Mouse (Mus musculus): ENCODE data around the gene Rnf151. TPM values are rescaled to one million over a fixed set of nuclear protein-coding genes. Genes with fewer than 3 reads are reported as not detected.

Gene Rnf151
- total RNA-seq (2021): not detected

GRCm38 (mm10) chr17:24717943-24718342 lies at the start of gene Rnf151, which contains the start of gene Rps2:
Gene Rnf151, minus strand, starts transcription at chr17:24718063.
Gene Rps2, plus strand, starts transcription at chr17:24718116.
- DNase-seq: no peak
- intact Hi-C loops (cut with DNase I): loop anchor here (5.0 kb wide), 1 partner anchor 301 kb away; no protein-coding TSS in a partner anchor

- intact Hi-C loops (cut with DNase I): no loop called here
- no peak for DNase-seq
These were observed 48.5 kb upstream of the Rnf151 start for GRCm38 (mm10) chr17:24766266-24766875.

GRCm38 (mm10) chr17:24765016-24765905 lies 47.4 kb upstream of the Rnf151 start:
- intact Hi-C loops (cut with DNase I): no loop called here
- no peak for DNase-seq

- intact Hi-C loops (cut with DNase I): no loop called here
- DNase-seq: no peak
These were observed 43.3 kb upstream of the Rnf151 start for GRCm38 (mm10) chr17:24761121-24761520.

- intact Hi-C loops (cut with DNase I): no loop called here
- DNase-seq: no peak
These were observed 39.5 kb upstream of the Rnf151 start for GRCm38 (mm10) chr17:24757394-24757793.

DNA sequence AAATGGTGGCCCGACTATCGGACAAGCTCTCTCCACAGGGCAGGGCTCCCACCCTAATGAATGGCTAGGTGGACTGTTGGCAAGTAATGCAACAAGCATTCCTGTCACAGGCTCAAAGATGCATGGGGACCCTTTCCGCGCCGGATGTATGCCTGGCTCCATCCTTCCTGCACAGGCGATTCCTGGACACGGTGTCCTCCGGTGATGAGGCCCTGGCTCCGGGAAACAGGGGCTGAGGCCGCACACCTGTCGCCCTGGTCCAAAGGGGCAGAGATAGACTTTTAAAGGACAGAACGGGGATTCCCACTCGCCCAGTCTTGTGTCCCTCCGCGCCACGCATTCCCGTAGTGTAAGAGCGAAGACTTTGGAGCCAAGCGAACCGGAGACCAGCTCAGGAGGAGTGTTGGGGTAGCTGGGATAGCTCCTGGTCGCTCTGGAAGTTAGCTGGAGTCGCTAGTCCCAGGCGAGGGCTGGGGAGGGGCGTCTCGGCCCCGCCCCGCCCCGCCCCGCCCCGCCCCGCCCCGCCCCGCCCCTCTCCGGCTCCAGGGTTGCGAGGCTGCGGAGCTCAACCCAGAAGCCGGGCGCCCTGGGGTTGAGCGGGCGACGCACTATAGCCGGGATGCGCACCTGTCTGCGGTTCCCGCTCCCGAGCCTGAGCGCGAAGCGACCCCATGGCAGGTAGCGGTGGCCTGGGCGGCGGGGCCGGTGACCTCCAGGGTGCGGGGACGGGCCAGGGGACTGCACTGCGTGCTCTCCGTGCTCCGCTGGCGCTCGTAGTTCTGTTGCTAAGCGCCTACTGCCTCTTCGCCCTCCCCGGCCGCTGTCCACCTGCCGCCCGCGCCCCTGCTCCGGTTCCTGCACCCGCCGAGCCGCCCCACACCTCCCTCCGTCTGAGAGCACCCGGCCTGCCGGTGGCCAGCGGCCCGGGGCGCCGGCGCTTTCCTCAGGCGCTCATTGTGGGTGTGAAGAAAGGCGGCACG lies 34.8 kb upstream of the Rnf151 start, which contains the start of gene Hs3st6:
TSS of gene Hs3st6 (plus strand) at position 574 of the 980 bp plus-strand sequence.
- no peak for DNase-seq
- intact Hi-C loops (cut with DNase I): no loop called here

- intact Hi-C loops (cut with DNase I): no loop called here
- DNase-seq: no peak
These were observed 33.7 kb upstream of the Rnf151 start for GRCm38 (mm10) chr17:24751528-24751927.

DNA sequence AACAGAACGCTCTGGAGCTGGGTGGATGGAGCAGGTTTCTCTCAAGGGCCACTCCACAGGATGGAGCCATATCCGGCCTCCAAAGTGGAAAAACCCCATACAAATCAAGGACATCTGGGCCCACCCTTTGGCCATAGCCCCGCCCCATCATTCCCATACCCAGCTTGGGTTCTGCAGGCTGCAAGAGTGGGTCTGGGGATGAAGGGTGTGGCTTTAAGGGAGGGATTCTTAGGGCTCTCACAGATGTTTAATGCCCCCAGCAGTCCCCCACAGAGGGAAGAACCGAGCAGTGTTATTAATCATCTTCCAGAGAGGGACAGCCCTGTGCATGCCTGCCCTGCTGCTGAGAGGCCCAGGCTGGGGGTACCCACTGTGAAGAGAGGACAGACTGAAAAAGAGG lies 29.1 kb upstream of the Rnf151 start:
- DNase-seq: no peak
- intact Hi-C loops (cut with DNase I): loop anchor here (5.0 to 10.0 kb wide), 2 partner anchors 135 to 438 kb away; partner anchors contain the start of genes BC003965 and Unkl

DNA sequence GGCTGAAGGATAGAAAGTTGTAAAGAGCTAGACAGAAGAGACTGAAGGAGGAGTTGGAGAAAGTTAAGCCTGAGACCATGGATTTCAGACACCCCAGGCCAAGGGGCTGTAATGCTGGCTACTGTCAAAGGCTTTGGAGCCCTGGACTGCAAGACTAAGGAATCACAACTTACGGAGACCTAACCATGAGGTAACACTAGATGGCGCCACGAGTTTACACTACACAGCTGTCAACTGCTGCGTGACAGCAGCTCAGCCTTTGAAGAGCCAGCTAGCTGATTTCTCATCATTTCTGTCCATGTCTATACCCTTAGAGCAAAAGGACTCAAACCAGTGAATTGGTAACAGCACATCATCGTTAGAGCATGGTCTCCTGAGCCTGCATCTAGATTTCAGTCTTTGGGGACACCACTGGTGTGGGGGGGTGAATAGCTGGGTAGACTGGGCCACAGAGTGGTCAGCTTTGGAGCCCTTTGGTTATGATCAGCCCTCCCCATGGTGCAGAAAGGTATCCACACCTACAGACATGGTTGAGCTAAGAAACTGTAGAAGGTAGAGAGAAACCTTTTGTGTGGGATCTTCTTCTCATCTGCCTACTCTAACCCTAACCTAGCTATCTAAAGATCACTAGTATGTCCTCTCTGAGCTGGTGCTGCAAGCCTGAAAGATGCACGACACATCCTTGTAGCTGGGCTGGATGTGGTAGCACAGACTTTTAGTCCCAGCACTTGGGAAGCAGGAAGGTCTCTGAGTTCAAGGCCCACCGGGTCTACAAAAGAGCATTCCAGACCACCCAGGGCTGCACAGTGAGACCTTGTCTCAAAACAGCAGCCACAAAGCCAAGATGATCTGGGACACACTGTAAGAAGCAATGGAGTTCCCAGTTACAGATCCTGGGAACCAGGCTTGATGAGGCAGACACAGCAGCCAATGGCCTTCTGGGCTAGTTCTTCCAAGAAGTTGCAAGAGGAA lies 27.9 kb upstream of the Rnf151 start:
- intact Hi-C loops (cut with DNase I): loop anchor here (1.0 to 10.0 kb wide), 3 partner anchors 72 to 439 kb away; partner anchors contain the start of genes BC003965 and Unkl
- peak; percentile 81 to 85 for DNase-seq

GRCm38 (mm10) chr17:24744381-24744780 lies 26.5 kb upstream of the Rnf151 start:
- DNase-seq: no peak
- intact Hi-C loops (cut with DNase I): loop anchor here (10.0 kb wide), 1 partner anchor 440 kb away; the partner anchor contains the start of genes BC003965 and Unkl

DNA sequence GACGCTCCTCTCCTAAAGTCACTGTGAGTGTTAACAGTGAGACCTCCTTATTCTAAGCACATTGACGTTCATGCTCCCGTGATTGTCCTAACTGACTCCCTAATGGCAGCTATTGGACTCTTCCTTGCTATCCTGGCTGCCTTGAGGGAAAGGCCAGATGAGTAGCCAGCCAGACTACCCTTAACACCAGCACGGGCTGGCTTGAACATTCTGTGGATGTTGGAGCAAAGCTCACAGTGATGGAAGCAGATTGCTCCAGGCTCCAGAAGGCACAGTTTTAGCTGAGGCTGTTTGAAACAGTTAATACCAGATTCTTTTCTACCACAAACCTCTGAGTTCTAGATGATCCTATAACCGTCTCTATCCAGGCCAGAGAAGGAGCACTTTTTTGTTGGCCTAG lies 26.0 kb upstream of the Rnf151 start:
- intact Hi-C loops (cut with DNase I): loop anchor here (10.0 kb wide), 1 partner anchor 441 kb away; the partner anchor contains the start of genes BC003965 and Unkl
- no peak for DNase-seq

GRCm38 (mm10) chr17:24742307-24742706 lies 24.4 kb upstream of the Rnf151 start:
- intact Hi-C loops (cut with DNase I): loop anchor here (10.0 kb wide), 1 partner anchor 442 kb away; the partner anchor contains the start of genes BC003965 and Unkl
- DNase-seq: no peak

DNA sequence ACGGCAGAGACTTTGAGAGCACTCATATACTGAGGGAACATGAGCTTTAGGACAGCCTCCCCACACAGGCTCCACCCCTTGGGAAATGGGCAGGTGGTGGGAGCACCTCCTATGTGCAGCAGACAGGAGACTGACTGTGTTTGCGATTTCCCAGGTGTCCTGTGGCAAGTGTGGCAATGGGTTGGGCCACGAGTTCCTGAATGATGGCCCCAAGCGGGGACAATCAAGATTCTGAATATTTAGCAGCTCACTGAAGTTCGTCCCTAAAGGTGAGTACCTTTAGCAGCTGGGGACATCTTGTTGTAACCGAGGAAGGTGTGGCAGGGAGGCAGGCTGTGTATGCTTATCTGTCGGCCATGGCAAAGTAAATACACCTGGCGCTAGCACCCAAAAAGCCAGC lies 22.1 kb upstream of the Rnf151 start:
- intact Hi-C loops (cut with DNase I): loop anchor here (10.0 kb wide), 1 partner anchor 445 kb away; the partner anchor contains the start of genes BC003965 and Unkl
- DNase-seq: no peak

DNA sequence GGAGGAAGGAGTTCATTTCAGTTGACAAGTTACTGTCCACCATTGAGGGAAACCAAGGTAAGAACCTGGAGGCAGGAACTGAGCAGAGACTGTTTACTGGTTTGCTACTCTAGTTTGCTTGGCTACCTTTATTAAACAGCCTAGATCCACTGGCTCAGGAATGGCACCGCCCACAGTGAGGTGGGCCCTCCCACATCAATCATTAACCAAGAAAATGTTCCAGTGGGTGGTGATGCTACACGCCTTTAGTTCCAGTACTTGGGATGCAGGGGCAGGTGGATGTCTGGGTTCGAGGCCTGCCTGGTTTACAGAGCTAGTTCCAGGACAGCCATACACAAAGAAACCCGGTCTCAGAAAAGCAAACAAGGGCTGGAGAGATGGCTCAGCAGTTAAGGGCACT lies 20.4 kb upstream of the Rnf151 start:
- no peak for DNase-seq
- intact Hi-C loops (cut with DNase I): no loop called here

GRCm38 (mm10) chr17:24737135-24737810 lies 19.4 kb upstream of the Rnf151 start:
- intact Hi-C loops (cut with DNase I): no loop called here
- DNase-seq: no peak

DNA sequence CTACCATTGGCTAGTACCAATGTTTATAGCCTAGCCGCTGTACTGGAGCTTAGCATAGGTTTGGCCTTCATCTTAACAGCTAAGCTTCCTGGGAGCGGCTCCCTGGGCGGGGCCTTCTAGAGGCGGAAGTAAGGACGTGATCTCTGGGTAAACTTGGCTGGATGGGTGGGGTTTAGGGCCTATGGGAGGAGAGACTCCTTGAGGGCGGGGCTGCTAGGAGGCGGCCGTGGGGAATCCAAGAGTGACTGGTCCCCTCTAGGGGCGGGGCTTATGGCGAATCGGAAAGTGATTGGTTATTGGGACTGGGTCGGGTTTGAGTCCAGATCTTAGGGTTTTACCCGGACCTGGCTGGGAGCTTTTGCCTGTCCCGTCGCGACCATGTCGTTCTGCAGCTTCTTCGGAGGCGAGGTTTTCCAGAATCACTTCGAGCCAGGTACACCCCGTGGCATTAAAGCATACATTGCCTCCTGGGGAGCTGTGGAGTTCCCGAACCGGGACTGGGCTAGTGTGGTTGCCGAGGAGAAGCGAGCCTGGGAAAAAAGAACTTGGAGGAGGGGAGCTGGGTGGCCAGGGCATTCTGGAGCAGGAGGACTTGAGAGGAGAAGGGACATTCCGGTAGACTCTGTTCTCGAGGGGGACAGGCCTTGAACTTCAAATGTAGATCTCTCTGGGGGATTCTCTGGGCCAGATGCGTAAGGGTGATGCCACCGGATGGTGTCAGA lies 18.6 kb upstream of the Rnf151 start, which contains the start of gene Msrb1:
TSS of gene Msrb1 (plus strand) at position 313 of the 722 bp plus-strand sequence.
- intact Hi-C loops (cut with DNase I): no loop called here
- peak; percentile 92 to 93 for DNase-seq

- no peak for DNase-seq
- intact Hi-C loops (cut with DNase I): no loop called here
These were observed 17.6 kb upstream of the Rnf151 start for GRCm38 (mm10) chr17:24735446-24735845.

Data from heart, postnatal 36 days (tissue).